Mouse (Mus musculus): Measurements from ENCODE around the gene Cage1.

Cage1 gene

GRCm38 (mm10) chr13:38037044-38037687 is at the start of gene Cage1:
Cage1 (minus strand) TSS chr13:38037069.
- DNase-seq: peak; percentile 94

GRCm38 (mm10) chr13:38081161-38081560 is 44.3 kb upstream of the Cage1 start:
- DNase-seq: no peak

GRCm38 (mm10) chr13:38080725-38081124 is 43.9 kb upstream of the Cage1 start:
- no peak for DNase-seq

GRCm38 (mm10) chr13:38080014-38080413 is 43.1 kb upstream of the Cage1 start:
- DNase-seq: no peak

GRCm38 (mm10) chr13:38079366-38079765 is 42.5 kb upstream of the Cage1 start:
- DNase-seq: no peak

- DNase-seq: no peak
Measured at GRCm38 (mm10) chr13:38078836-38079235, 42.0 kb upstream of the Cage1 start.

GRCm38 (mm10) chr13:38077113-38077512 is 40.2 kb upstream of the Cage1 start:
- DNase-seq: no peak

GRCm38 (mm10) chr13:38074404-38074803 is 37.5 kb upstream of the Cage1 start:
- DNase-seq: no peak

- no peak for DNase-seq
Measured at GRCm38 (mm10) chr13:38073374-38074307, 36.8 kb upstream of the Cage1 start.

- DNase-seq: no peak
Measured at GRCm38 (mm10) chr13:38070945-38071344, 34.1 kb upstream of the Cage1 start.

- DNase-seq: no peak
Measured at GRCm38 (mm10) chr13:38064854-38065663, 28.2 kb upstream of the Cage1 start.

- DNase-seq: no peak
Measured at GRCm38 (mm10) chr13:38062678-38063077, 25.8 kb upstream of the Cage1 start.

GRCm38 (mm10) chr13:38049888-38050287 is 13.0 kb upstream of the Cage1 start:
- DNase-seq: no peak

GRCm38 (mm10) chr13:38037811-38038210 is 942 bp upstream of the Cage1 start:
- no peak for DNase-seq

GRCm38 (mm10) chr13:38036343-38037043 is 376 bp downstream of the Cage1 start, which contains the start of gene Riok1:
Riok1 (plus strand) TSS chr13:38036995.
- no peak for DNase-seq

GRCm38 (mm10) chr13:38028407-38028806 is 8.5 kb downstream of the Cage1 start:
- DNase-seq: no peak

- DNase-seq: no peak
Measured at GRCm38 (mm10) chr13:38027618-38028248, 9.1 kb downstream of the Cage1 start.

- no peak for DNase-seq
Measured at GRCm38 (mm10) chr13:38025874-38026273, 11.0 kb downstream of the Cage1 start.

GRCm38 (mm10) chr13:38018791-38019190 is 18.1 kb downstream of the Cage1 start:
- DNase-seq: no peak

- no peak for DNase-seq
Measured at GRCm38 (mm10) chr13:38015591-38015990, 21.3 kb downstream of the Cage1 start.

GRCm38 (mm10) chr13:38012436-38012835 is 24.4 kb downstream of the Cage1 start:
- DNase-seq: no peak

- no peak for DNase-seq
Measured at GRCm38 (mm10) chr13:38010444-38010910, 26.4 kb downstream of the Cage1 start.
